Mouse (Mus musculus): ENCODE measurements around the gene Slc23a4. TPM values are rescaled to one million over a fixed set of nuclear protein-coding genes. Genes with fewer than 3 reads are reported as not detected.

The Slc23a4 gene
- 1 to 10 TPM in 1 of 2 experiments, under 1 TPM in 1; 0.57 to 1.8 TPM for polyA plus RNA-seq (2017; shearing (Covaris generic))

DNA sequence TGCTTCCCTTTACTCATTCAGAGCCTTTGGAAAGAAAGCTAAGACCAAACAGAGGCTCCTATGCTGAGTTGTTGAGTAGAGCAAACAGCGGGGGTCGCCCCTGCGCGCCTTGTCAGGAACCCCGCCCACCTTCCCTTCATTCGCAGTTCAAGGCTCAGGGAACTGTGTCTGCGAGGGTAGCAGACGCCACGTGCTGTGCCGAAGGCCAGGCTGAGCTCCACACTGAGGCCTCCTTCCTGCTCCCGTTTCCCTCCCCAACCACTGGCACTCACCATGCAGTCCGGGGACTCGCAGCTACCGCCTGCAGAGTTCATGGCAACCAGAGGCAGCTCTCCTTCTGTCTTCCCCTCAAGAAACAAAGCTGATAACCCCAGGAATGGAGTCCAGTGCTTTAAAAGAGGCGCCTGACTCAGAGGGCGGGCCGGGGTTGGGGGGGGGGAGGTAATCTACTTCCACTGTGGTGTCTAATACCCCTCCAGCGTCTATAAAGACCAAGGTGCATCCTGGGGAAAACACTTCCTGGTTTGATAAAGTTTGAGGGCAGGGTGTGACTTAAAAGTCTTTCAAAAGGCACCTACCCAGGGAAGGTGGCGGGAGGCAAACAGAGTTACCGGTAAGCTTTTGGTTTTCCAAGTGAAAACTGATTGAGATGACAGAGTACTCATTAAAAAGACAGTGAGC, at the start of gene Slc23a4:
TSS of gene Slc23a4 (minus strand) at position 324 of the 681 bp plus-strand sequence.
- peak; percentile 48 for ATAC-seq

DNA sequence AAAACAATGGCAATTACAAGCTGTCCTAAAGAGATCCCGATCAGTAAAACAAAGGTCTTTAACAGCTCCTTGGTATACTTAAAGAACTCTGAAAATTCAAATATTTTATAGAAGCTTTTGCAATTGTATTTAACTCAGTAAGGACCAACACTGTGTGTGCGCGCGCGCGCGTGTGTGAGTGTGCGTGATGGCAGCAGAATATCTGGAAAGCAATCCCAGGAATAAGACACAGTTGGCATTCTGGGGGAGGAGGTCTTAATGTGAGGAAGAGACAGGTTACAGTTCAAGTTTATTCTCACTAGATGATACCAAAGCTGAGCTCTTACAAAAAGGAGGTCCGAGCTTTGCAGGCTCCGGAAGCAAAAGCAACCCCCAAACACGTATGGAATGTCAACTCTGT, 45.1 kb upstream of the Slc23a4 start:
- ATAC-seq: no peak

DNA sequence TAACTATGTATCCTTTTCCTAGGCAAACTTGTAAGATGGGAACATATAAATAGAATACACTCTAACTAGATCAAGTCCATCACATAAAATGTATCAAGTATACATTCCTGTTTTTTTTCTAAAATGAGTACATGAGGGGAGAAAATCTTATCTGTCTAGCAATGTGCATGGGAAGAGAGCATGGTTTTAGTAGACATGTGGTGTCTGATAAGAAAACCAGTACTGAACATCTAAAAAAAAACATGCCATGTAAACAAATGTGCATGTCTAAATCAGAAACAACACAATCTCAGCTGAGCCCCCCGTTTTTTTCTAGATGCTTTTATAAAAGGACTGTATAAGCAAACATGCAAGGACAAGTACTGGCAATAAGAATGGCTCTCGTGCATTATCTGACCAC, 44.5 kb upstream of the Slc23a4 start:
- ATAC-seq: no peak

DNA sequence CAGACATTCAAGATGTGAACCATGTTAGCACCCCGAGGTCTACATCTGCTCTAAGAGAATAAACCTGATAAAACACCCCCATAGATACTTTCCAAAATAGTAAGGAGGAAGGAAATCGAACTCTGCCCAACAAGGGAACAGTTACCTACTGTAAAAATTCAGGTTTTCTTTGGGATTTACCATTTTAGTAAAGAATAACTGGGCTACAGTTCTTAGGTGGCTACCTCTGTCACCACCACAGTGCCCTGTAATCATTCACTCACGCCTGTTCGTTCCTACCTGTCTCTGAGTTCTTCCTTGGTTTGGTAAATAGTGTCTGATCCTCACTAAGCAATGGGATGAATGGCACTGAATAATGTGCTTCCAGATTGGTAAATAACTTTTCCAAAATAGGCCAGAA, 42.6 kb upstream of the Slc23a4 start:
- ATAC-seq: no peak

DNA sequence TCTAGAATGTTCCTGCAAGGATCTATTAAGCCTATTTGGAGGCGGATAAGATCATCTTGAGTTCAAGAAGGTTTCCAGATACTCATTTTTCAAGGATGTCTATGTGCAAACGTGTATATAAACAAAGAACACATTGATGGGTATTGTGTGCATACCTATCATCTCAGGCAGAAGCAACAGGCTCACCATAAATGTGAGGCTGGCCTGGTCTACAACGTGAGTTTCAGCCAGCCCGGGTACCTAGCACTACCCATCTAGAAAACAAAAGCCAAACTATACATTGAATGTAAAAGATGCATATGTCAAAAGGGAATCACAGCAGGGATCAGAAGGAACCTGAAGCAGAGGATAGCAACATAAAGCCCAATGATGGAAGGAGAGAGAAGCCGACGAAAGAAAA, 42.0 kb upstream of the Slc23a4 start:
- ATAC-seq: no peak

DNA sequence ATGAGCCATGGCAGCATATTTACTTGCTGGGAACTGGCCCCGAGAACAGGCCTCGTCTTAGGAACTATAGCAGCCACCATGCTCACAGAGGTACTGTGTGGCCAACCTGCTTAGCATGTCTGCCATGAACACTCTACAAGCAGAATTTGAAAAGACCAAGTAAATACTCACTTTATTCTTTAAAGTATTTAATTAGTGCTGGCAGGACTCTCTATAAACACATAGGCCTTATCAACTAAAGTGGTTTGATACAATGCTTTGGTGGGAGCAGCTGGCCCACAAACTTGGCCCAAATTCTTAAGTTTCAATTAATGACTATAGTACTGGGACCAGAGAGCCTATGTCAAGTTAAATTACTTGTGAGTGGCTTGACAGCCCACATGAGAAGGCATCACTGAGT, 39.8 kb upstream of the Slc23a4 start:
- no peak for ATAC-seq

DNA sequence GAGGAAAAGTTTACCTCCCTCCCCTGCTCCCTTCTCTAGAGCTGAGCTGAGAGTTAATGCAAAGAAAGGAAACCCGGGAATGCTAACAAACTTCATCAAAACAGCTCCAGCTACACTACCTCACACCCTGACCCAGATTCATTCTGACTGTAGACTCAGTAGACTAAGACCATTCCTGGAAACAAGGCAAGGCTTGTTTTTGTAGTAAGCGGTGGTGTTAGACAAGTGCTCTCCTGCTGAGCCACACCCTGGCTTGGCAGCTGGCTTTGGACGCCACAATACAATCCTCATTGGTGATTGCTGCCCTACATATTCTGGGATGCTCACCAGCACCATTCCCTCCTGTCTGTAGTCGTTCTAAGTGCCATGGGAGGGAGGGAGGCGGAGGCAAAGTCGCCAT, 39.1 kb upstream of the Slc23a4 start:
- no peak for ATAC-seq

DNA sequence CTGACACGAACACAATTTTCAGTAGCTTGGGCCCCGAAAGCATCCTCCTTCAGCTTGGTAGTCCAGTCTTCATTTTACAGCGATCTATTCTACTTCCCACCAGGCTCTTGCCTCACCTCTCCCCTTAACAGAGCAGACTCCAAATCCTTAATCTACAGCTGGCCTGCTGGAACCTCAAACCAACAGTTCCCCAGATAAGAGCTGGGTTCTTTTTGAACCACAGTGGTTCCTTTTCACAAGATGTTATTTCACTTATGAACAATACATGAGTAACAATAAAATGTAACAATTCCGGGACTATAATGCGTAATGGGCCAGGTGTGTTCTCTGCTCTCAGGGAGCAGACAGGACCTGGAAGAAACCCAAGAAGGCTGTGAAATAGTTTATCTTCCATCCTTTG, 28.4 kb upstream of the Slc23a4 start:
- ATAC-seq: no peak

DNA sequence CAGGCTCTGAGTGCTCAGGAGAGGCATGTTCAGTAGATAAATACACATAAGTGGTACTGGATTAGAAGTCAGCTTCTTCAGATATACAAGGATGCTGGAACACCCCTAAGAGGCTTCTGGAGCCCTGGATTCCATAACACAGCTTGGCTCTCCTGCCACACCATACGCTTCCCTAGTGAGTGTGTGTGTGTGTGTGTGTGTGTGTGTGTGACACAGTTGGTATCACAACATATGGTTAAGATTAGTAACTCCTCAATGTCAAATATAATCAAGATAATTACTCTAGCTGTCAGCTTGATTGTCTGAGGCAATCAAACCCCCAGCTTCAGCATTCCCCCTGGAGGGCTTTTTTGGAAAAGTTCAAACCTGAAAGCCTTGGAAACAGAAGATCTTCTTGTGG, 23.7 kb upstream of the Slc23a4 start:
- ATAC-seq: no peak

DNA sequence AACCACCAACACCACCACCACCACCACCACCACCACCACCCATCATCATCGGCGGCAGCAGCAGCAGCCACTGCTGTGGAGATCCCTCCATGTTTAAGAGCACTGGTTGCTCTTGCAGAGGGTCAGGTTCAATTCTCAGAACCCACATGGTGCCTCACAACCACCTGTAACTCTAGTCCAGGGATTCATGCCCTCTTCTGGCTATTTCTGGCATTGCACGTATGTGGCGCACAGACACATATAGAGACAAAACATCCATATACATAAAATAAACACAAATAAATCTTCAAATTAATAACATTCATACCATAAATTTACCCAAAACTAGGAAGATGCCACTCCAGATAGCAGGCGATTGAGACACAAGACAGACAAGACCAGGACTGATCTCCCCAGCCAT, 22.5 kb upstream of the Slc23a4 start:
- no peak for ATAC-seq

DNA sequence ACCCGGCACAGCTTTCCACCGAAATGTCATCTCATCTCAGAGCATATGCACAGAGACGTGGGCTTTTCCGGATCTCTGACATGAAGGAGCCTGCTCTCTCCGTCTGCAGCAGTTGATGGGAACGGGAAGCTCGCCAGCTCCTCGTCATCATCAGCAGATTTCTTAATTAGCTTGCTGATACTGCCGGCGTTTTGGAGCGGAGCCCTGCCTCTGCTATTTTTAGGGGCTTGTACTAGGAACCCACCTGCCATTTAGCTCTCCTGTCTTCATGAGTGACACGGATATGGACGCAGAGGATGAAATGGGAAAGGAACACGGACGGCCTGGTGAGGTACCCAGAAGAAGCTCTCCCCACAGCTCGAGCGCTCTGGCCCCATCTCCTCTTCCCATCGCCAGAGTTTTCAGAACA, 14.1 kb upstream of the Slc23a4 start:
- no peak for ATAC-seq

DNA sequence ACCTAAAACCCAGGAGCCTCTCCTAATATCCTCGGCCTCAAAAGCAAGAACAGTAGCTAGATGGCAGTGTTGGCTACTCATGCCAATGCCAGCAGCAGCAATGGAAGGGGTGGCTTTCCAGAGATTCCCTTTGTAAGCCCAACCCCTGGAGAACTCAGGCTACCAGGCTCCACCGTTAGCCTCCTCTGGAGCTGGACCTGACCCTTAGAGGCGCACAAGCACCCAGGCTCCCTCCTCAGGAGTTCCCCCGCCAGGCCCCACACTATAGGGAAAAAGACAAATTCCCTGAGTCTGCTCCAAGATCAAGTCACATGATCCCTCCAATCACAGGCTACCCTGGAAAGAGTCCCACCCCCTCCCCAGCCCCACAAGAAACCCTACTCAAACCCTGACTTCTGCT, 10.9 kb upstream of the Slc23a4 start:
- ATAC-seq: no peak

DNA sequence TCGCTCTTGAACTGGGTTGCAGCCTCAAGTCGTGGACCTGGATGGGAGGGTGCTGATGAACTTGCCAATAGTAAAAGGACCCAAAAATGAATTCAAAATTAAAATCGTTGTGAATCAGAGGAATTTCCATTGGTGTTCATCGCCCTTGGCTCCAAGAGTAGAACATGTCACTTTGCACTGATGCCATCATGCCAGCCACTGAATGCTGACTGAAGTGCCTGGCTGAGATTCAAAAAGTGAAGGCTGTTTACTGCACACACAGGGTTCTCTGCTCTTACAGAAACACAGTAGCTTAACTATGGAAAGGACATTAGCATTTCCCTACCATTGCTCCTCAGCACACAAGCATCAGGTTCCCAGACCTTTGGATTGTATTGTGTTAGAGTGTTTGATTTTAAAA, 8.3 kb upstream of the Slc23a4 start:
- ATAC-seq: no peak

DNA sequence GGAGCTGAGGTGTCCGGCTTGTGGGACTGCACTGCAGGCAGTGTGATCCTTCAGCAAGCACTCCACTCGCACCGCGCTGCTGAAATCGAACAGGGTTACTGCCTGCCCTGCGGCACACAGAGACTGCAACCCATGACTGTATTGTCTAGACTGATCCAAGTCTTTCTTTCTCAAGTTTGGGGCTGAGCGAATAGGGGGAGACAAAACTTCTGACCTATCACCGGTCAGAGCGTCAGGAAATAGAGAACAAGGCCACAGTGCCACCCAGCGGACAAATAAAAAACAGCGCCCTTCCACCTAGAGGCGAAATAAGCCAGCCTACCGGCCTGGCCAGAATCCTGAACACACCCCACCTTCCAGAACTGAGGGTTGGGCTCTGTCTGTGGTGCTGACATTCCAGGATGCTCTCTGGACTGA, 7.1 kb upstream of the Slc23a4 start:
- peak; percentile 94 for ATAC-seq

DNA sequence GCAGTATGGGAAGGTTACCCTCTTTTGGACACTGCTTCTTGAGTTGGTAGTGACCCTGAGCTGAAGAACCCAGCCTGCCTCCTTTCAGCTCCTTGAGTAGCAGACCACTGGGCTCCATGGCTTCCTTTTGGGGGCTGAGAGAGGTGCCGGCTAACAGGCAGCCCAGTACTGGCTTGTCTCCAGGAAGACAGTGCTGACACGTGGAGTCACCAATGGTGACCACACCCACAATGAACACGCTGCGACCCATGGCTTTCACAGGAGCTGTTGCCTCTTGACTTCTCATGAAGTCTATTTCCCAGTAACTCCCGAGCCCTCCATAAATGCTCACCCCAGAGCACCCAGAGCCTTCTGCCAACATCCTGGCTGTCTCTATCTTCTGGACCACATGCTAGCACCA, 6.5 kb upstream of the Slc23a4 start:
- ATAC-seq: peak; percentile 31

DNA sequence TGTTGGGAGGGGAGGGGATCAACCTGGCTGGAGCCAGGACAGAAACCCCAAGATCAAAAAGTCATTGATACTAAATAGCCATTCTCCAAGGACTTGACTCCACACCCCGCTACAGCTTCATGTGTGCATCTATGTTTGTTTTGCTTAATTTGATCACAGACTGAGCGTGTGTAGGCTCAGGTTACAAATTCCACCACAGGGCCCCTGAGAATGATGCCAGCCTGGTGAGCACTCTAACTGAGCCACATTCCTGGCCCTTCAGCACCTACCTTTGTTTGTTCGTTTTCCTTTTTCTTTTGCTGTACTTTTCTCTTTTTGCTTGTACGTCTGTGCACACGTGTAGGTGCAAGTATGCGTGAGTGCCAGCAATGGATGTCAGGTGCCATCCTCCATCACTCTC, 1.1 kb upstream of the Slc23a4 start:
- no peak for ATAC-seq

DNA sequence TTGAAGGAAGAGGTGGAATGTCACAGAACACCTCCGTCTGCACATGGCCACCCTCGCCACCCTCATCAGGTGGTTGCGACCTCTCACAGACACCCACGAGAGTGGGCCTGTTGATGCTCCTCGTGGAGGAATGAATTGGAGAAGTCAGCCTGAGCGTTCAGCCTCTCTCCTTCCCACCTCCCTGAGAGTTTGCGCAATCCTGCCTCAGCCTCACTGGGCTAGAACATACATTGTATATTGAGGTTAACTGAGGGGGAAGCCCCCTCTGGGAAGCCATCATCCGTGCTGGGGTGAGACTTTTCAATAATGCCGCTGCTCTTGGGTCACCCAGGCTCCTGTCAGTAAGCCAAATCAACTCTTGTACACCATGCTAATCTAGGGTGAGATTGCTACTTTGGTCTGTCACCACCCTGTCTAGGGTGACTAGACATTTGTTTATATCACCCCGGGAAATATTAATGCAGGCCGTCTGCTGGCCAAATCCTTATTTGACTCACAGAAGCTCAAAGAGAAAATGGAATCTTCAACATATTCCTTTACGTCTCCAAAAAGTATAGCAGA, 1.0 kb downstream of the Slc23a4 start:
- ATAC-seq: no peak

DNA sequence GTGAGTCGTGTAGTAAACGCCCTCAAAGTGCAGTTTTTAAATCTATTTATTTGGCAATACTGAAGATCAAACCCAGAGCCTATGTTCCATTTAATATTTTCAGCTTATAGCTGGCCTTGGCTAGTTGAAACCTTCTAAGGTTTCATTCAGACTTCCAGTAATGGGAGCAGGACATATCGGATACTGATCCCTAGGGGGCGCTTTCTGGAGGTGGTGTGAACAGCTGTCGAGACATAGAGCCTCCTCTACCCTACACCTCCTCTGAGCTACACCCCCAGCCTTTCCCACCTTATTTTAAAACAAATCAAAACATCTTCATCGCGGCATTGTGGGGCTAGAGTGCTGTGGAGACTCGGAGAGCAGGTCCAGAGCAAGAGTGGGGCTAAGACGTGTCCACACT, 7.5 kb downstream of the Slc23a4 start:
- ATAC-seq: no peak

DNA sequence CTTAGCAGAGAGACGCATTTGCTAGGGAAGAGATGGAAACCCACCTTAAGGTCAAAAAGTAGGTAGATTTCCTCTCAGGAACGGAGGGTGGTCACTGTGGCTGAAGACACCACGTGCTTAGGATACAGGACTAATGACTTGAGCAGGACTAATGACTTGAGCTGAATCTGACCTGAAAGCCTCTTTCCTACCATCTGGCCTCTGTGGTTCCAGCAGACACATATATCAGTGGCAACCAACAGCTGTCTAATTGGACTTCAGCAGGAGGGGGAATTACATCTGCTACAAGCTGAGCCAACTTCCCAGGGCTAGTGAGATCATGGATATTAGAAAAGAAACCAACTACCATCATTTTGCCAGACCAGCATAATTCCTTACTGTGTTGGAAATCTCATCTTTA, 8.9 kb downstream of the Slc23a4 start:
- no peak for ATAC-seq

DNA sequence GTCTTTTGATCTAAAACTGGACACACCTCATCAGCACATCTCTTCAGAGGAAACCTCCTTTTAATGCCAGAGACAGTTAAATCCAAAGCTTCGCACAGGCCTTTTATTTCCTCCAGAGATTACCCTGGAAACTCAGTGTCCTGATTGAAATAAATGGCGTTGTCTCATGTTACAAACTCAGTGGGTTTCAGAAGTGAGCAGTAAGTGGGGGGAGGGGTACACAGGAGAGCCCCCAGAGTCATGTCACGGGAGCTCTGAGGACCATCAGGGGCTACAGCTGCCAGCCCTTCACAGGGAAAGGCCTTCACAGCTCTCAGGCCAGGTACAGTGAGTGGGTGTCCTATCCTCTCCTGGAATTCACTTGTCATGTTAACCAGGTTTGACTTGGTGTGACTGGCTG, 17.0 kb downstream of the Slc23a4 start:
- ATAC-seq: no peak

DNA sequence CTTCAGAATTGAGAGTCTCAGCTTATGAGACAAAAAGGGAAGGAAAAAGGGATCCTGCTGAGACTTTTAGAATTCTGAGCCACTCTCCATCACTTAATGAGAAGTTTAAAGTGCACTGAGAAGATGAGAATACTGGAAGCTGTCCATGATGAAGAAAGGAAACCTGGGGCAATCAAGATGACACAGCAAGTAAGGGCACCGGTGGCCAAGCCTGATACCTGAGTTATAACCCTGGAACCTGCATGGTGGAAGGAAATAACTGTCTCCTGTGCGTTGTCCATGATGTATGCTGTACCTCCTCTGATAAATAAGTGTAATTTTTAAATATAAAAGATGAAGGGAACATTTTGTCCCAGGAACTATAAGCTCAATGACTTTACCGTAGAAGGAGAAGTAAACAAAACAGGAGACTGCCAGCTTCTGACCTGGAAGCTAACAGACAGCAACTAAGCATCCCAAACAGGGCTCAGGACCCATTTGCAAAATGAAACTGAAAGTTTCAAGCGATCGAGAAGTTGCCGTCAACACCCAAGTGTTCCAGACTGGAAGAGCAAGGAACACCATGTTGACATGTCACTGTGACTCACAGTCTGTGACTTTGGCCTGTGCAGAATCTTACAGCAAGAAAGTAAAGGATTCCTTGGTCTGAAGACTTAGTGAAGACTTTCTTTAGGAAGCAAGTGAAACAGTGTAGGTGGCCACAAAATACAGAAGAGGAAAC, 22.2 kb downstream of the Slc23a4 start:
- peak; percentile 85 for ATAC-seq

DNA sequence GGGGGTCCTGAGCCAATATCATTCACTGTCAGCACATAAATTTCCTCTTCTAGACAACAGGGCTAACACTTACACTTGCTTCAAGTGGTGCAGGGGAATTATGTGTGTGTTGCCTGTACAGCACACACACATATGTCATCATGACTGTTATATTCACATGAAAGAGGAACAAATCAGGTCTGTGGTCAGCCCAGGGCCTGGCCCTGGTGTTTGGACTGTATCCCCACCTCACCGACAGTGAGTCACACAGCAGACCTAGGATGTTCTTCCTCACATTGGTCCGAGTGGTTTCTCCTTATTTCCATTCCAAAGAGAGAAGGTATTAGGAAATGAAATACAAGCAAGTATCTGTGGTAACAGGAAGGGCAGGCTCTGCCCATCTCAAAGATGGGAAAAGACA, 23.7 kb downstream of the Slc23a4 start:
- ATAC-seq: no peak

DNA sequence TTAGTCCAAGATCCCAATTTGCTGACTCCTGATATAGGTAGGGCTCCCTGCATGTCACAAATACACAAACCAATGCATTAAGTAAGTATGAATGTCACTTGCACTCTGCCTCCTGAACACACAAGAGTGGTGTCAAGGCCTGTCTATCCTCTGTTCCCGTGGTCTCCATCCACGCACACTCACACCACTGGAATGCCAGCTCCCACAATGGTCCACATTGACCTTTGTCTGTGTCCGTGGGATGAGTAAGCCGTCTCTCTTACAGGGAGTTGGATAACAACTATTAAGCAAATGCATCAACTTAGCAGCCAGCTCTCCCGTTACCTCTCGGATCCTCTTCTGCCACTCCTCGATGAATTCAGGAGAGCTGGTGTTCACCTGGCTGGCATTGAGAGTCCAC, 29.1 kb downstream of the Slc23a4 start:
- no peak for ATAC-seq

DNA sequence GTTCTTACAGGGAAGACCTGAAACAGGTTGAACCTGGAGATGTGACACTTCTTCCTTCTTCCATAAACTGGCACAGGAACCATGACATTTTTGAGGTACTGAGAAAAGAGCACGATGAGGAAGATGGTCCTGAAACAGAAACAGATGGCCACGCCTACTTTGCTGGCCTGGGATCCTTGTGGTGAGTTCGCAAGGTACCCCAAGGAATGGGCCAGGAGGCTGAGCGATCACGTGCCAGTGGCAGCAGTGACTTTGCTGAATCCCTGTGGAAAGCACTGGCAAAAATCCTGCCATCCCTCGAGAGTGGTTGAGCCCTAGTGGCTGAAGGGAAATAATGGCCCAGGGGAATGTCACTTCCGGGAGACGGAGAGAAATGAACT, 32.4 kb downstream of the Slc23a4 start:
- no peak for ATAC-seq

Data from CD4-positive, CD25-positive, alpha-beta regulatory T cell, adult 4 months (primary cell).